Mouse (Mus musculus) cortical plate, adult 2 months (tissue): Measurements from ENCODE around the gene Map4k5.

Experiments used
- CTCF ChIP-seq: fragments of 200-500 bp; IDR thresholded peaks from 2 replicates; pipeline ENCODE4 v1.5.1; 2011; ENCODE audit warnings: mild to moderate bottlenecking, control low read depth, low read length; ENCODE audit not compliant: insufficient read depth; ENCODE audit errors: extremely low read depth
- POLR2A ChIP-seq: fragments of 200-500 bp; IDR thresholded peaks from 2 replicates; pipeline ENCODE4 v1.6.1; 2011; ENCODE audit warnings: mild to moderate bottlenecking, low read length, control low read depth; ENCODE audit not compliant: insufficient read depth; ENCODE audit errors: extremely low read depth

- TF ChIP-seq CTCF (no peak), POLR2A (no peak)
These were observed 79.4 kb downstream of the Map4k5 start for GRCm38 (mm10) chr12:69813596-69813995.
